Mouse (Mus musculus): ENCODE data around the gene Clcn6. TPM values are rescaled to one million over a fixed set of nuclear protein-coding genes. Genes with fewer than 3 reads are reported as not detected.
"Not testable (repeated sequence)": the region's sequence is repeated elsewhere in the genome, so short reads cannot be mapped to it uniquely, and the experiment has no call there.

The Clcn6 gene
- total RNA-seq, 2 experiments from 2014 or later: 4.7 to 5.0 TPM

GRCm38 (mm10) chr4:148058993-148059392 lies 20.4 kb upstream of the Clcn6 start:
- Histone ChIP-seq H3K27ac (peak overlapping the region; percentile 97; the same call in 1 of the 2 replicates), H3K4me3 (no peak overlapping the region)
- peak; percentile 21 for DNase-seq
- intact Hi-C loops (cut with DNase I): no loop called here
- TF ChIP-seq CTCF (IDR thresholded peaks at IDR 0.05): no peak

DNA sequence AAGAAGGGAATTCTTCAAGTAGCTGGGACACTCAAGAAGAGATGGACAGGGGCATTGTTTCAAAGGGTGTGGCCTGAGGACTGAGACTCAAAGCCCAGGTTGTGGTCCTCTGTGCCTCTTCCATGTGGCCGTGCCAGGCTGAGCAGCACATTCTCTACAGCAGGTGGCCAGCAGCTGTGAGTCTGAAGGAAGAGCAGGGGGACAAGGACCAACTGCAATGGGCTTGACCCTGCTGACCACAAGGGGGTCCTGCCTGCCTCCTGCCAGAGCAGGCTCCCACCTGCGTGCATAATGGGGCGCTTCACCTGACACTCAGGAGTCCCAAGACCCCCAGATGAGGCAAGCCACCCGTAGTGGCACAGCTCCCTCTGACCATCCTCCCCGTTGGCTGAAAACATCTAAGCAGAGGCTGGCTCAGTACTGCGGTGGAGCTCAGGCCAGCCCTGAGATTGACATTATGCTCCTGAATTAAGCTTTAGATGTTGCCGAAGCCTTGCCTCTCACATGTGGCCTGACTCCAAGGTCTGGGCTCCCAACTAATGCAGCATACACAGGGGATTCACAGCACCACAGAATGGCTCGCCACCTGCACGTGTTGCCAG lies 19.7 kb upstream of the Clcn6 start:
- peak; percentile 23 for DNase-seq
- Histone ChIP-seq H3K4me3 (no peak overlapping the region), H3K27ac (peak overlapping the region; percentile 97)
- no peak for TF ChIP-seq CTCF (IDR thresholded peaks at IDR 0.05)
- intact Hi-C loops (cut with DNase I): no loop called here

DNA sequence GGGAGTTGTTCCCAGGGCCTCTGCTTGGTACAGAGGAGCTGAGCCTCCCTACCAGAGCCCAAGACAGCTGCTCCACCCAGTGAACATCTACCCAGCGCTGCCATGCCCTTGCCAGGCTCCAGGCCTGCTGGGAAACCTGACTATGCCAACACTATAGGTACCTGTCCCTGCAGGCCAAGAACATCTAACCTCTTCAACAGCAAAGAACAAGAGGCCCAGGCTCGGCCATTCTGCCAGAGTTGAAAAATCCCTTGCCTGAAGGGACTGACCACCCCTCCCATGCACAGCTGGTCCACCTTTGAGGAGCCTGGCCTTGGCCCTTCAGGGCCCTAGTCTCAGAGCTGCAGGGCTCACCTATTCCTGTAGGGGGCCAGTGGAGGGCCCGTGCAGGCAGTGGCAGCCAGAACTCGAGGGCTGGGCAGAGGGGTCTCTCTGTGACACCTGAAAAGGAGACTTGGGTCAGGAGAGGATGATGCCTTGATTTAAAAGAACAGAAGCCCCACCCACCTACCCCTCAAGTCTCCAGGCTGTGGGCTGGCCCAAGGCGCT lies 19.1 kb upstream of the Clcn6 start:
- peak; percentile 20; the same call in 1 of the 2 replicates for TF ChIP-seq CTCF (IDR thresholded peaks at IDR 0.05)
- H3K4me3 ChIP-seq: peak overlapping the region; percentile 38
- DNase-seq: peak; percentile 41
- H3K27ac ChIP-seq: peak overlapping the region; percentile 97
- intact Hi-C loops (cut with DNase I): no loop called here

DNA sequence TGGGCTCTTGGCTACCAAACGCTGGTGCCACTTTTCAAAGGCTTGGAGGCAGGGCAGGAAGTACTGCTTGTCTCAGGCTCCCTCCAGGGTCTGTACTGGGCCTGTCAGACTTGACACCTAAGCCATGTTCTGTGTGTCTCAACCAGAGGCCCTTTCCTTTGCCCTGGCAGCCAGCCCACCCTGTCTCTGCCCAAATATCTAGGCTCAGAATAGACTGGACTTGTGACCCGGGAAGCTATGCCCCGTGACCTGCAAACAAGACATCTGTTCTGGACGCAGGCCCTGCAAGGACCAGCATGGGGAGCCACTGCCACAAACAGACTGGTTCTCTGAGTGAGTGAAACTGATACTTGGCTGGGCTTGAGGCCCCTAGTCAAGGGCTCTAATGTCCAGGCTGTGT lies 18.2 kb upstream of the Clcn6 start:
- intact Hi-C loops (cut with DNase I): loop anchor here (1.0 kb wide), 1 partner anchor 18 kb away; the partner anchor contains the start of gene Mthfr
- peak overlapping the region; percentile 97 for H3K27ac ChIP-seq

GRCm38 (mm10) chr4:148056246-148056645 lies 17.6 kb upstream of the Clcn6 start:
- no peak for TF ChIP-seq CTCF (IDR thresholded peaks at IDR 0.05)
- peak; percentile 82 for DNase-seq
- intact Hi-C loops (cut with DNase I): loop anchor here (1.0 kb wide), 1 partner anchor 17 kb away; the partner anchor contains the start of gene Mthfr
- peak overlapping the region; percentile 97 for H3K27ac ChIP-seq
- H3K4me3 ChIP-seq: peak overlapping the region; percentile 54

More for the DNA sequence above, 18.2 kb upstream of the Clcn6 start:
- no peak; the same call in 1 of the 2 replicates for TF ChIP-seq CTCF (IDR thresholded peaks at IDR 0.05)
- H3K4me3 ChIP-seq: no peak overlapping the region; the same call in 1 of the 2 replicates
- DNase-seq: peak; percentile 96

DNA sequence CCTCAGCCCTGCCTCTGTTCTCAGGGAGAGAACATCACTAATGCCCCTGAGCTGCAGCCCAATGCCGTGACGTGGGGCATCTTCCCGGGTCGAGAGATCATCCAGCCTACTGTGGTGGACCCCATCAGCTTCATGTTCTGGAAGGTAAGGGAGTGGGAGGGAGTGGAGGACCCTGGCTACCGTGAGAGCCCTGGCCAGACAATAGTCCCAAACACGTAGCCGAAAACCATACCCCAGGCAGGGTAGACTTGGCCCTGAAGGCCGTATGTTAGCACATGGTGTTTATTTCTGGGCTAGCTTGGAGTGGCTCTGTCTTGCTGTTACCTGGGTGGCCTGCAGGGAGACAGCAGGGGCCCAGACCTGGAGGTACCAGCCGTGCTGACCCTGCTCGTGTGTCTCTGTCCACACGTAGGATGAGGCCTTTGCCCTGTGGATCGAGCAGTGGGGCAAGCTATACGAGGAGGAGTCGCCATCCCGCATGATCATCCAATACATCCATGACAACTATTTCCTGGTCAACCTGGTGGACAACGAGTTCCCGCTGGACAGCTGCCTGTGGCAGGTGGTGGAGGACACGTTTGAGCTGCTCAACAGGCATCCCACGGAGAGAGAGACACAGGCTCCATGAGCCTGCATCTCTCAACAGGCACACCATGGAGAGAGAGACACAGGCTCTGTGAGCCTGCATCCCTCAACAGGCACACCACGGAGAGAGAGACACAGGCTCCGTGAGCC lies 16.5 kb upstream of the Clcn6 start:
- Histone ChIP-seq H3K4me3 (peak overlapping the region; percentile 54), H3K27ac (peak overlapping the region; percentile 97)
- DNase-seq: no peak
- TF ChIP-seq CTCF (IDR thresholded peaks at IDR 0.05): no peak
- intact Hi-C loops (cut with DNase I): no loop called here

- Histone ChIP-seq H3K4me3 (no peak overlapping the region), H3K27ac (no peak overlapping the region)
- DNase-seq: no peak
- TF ChIP-seq CTCF (IDR thresholded peaks at IDR 0.05): no peak
- intact Hi-C loops (cut with DNase I): no loop called here
Observed at GRCm38 (mm10) chr4:148053417-148053920, 14.8 kb upstream of the Clcn6 start.

DNA sequence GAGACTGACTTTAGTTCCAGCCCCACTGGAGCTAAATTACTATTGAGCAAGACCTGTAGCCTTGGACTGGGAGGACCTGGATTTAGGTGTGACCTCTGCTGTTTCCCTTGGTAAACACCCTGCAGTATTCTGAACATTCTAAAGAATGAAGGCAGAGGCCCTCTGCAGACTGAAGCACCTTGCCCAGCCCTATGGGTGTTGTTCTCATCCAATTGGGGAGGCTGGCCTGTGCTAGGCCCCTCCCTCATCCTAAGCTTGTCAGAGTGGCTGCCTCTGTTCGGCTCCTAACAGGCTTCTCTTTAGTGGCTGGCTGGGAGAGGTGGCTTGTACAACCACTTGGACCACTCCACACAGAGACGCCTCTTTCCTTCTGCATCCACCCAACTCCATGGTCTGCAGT lies 14.4 kb upstream of the Clcn6 start:
- Histone ChIP-seq H3K27ac (no peak overlapping the region), H3K4me3 (no peak overlapping the region)
- intact Hi-C loops (cut with DNase I): no loop called here
- DNase-seq: no peak
- no peak for TF ChIP-seq CTCF (IDR thresholded peaks at IDR 0.05)

DNA sequence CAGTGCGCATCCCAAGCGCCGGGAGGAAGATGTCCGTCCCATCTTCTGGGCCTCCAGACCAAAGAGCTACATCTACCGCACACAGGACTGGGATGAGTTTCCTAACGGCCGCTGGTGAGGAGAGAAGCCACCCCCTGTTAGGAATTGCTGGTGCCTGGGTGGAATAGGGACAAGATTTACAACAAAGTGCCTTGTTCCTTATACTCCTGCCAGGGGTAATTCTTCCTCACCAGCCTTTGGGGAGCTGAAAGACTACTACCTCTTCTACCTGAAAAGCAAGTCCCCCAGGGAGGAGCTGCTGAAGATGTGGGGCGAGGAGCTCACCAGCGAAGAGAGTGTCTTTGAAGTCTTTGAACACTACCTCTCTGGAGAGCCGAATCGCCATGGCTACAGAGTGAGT lies 13.3 kb upstream of the Clcn6 start:
- no peak overlapping the region for H3K4me3 ChIP-seq
- TF ChIP-seq CTCF (IDR thresholded peaks at IDR 0.05): no peak
- intact Hi-C loops (cut with DNase I): no loop called here
- no peak overlapping the region for H3K27ac ChIP-seq
- no peak for DNase-seq

GRCm38 (mm10) chr4:148051046-148051776 lies 12.6 kb upstream of the Clcn6 start:
- intact Hi-C loops (cut with DNase I): no loop called here
- TF ChIP-seq CTCF (IDR thresholded peaks at IDR 0.05): no peak
- Histone ChIP-seq H3K27ac (no peak overlapping the region), H3K4me3 (no peak overlapping the region)
- no peak for DNase-seq

DNA sequence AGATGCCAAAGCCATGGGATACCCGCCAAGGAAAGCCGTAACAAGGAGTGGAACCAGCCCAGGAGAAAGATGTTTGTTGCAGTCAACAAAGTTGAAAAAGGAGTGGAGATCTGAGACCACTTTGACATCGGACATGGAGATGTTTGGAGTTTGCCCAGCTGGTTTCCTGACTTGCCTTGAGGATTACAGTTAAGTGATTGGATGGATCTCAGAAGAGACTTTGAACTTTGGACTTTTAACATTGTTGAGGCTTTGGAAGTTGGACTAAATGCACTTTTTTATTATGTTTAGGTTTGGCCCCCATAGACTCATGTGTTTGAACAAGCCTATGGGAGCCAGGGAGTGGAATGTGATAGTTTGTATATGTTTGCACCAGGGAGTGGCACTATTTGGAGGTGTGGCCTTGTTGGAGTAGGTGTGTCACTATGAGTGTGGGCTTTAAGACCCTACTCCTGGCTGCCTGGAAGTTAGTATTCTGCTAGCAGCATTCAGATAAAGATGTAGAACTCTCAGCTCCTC lies 11.8 kb upstream of the Clcn6 start:
- DNase-seq; H3K4me3 ChIP-seq; H3K27ac ChIP-seq; intact Hi-C loops (cut with DNase I): not testable (repeated sequence)

DNA sequence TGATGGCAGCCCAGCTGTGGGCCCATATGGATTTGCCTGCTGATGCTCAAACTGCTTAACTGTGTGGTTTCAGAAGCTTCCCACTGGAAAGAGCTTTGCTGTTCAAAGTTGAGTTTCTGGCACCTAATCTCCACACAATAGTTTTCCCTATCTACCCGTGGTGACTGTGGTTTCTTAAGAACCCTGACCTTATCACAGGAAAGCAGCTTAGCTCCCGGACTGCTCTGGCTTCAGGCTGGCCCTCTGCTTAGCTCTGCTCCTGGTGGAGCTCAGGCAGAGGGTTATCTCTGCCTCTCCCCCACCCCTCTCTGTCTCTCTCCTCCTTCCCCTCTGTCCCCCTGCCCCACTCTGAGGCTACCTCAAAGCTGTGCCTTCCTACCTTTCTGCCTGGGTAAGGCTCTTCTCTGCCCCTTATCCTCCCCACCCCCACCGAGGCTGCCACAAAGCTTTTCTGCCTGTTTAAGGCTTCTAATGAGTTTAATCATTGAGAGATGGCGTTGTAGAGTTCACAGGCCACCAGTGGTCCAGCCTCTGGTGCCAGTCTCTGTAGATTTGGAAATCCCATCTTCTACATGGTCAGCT lies 7.9 kb upstream of the Clcn6 start:
- DNase-seq: no peak
- Histone ChIP-seq H3K4me3 (no peak overlapping the region), H3K27ac (no peak overlapping the region)
- intact Hi-C loops (cut with DNase I): no loop called here
- no peak for TF ChIP-seq CTCF (IDR thresholded peaks at IDR 0.05)

Data from gastrocnemius, adult 2 months (tissue).